Mouse (Mus musculus) hindbrain, embryonic 16.5 days (tissue): Measurements from ENCODE around the gene Adora1. TPM values are rescaled to one million over a fixed set of nuclear protein-coding genes. Genes with fewer than 3 reads are reported as not detected.
A peak's percentile ranks its signal among the peaks of the same experiment; 100 is the strongest.

Experiments used
- ATAC-seq: fragments of 200-750 bp; cut with Nextera tagmentation; 2 replicates; pipeline ENCODE4 v1.8.0; 2017; ENCODE audit warnings: moderate TSS enrichment, moderate library complexity
- H3K27ac ChIP-seq: fragments of 300-500 bp; sonication (generic); 2 replicates; pipeline ENCODE4 v1.5.1; 2014; ENCODE audit warnings: low read depth, mild to moderate bottlenecking, control low read depth, low read length, moderate library complexity
- H3K27me3 ChIP-seq: fragments of 300-500 bp; sonication (generic); replicated peaks from 2 replicates; pipeline ENCODE4 v1.6.1; 2014; ENCODE audit warnings: low read length; ENCODE audit not compliant: control insufficient read depth, insufficient read depth
- H3K36me3 ChIP-seq: fragments of 300-500 bp; sonication (generic); 2 replicates; pipeline ENCODE4 v1.6.1; 2014; ENCODE audit warnings: mild to moderate bottlenecking, low read length, moderate library complexity, mixed read lengths; ENCODE audit not compliant: control insufficient read depth, insufficient read depth
- H3K4me1 ChIP-seq: fragments of 300-500 bp; sonication (generic); 2 replicates; pipeline ENCODE4 v1.6.1; 2014; ENCODE audit warnings: low read depth, low read length; ENCODE audit not compliant: control insufficient read depth, insufficient read depth
- H3K4me2 ChIP-seq: fragments of 300-500 bp; sonication (generic); 2 replicates; pipeline ENCODE4 v1.6.1; 2014; ENCODE audit warnings: mild to moderate bottlenecking, low read length, control low read depth, moderate library complexity
- H3K4me3 ChIP-seq: fragments of 300-500 bp; sonication (generic); 2 replicates; pipeline ENCODE4 v1.5.1; 2014; ENCODE audit warnings: mild to moderate bottlenecking, low read length, control low read depth, moderate library complexity
- H3K9ac ChIP-seq: fragments of 300-500 bp; sonication (generic); 2 replicates; pipeline ENCODE4 v1.6.1; 2014; ENCODE audit warnings: low read depth, mild to moderate bottlenecking, control low read depth, low read length, moderate library complexity
- H3K9me3 ChIP-seq: fragments of 300-500 bp; sonication (generic); 2 replicates; pipeline ENCODE4 v1.6.1; 2014; ENCODE audit warnings: mild to moderate bottlenecking, low read length, moderate library complexity; ENCODE audit not compliant: control insufficient read depth
- WGBS: fragments of 180-500 bp; shearing (Covaris S2); extraction: QIAGEN DNeasy Blood & Tissue Kit; methylation state at CpG from one replicate; pipeline ENCODE4 v1.1.7; 2014; 5-methylcytosine and 5-hydroxymethylcytosine counted together
- polyA plus RNA-seq: library from polyadenylated mRNA; unstranded; fragments of >200 nt; fragmentation: Nextera tagmentation; extraction: Ambion mirVana; gene quantifications from 2 replicates; pipeline ENCODE4 v1.2.1, GENCODE M21; 2015

Adora1 gene
- polyA plus RNA-seq, 1 experiment from 2014 or later, result 35.9 TPM

GRCm38 (mm10) chr1:134215059-134215458, 20.2 kb downstream of the Adora1 start:
- Histone ChIP-seq H3K36me3 (no peaks in the 10 kb centered on the region), H3K9ac (no peak overlapping the region), H3K4me3 (no peak overlapping the region), H3K4me1 (peaks cover 11% of the 10 kb centered on the region), H3K27me3 (no peaks in the 10 kb centered on the region), H3K4me2 (no peak overlapping the region), H3K9me3 (no peaks in the 10 kb centered on the region), H3K27ac (no peak overlapping the region)
- WGBS, result 49% methylated on average over 7 of the region's 7 CpGs
- ATAC-seq, result no peak

- WGBS, result 72% methylated on average over 7 of the region's 7 CpGs
- peak; percentile 43; the same call in 1 of the 2 replicates for ATAC-seq
- no peak overlapping the region for H3K27ac ChIP-seq
Measured at GRCm38 (mm10) chr1:134213405-134213804, 21.8 kb downstream of the Adora1 start.

GRCm38 (mm10) chr1:134212351-134212750, 22.9 kb downstream of the Adora1 start:
- WGBS, result 78% methylated on average over 5 of the region's 6 CpGs
- H3K4me1 ChIP-seq, result peaks cover 11% of the 10 kb centered on the region
- no peak overlapping the region for H3K27ac ChIP-seq
- no peak overlapping the region for H3K9ac ChIP-seq
- H3K27me3 ChIP-seq, result no peaks in the 10 kb centered on the region
- no peak overlapping the region for H3K4me2 ChIP-seq
- ATAC-seq, result no peak
- H3K4me3 ChIP-seq, result no peak overlapping the region
- no peaks in the 10 kb centered on the region for H3K36me3 ChIP-seq
- H3K9me3 ChIP-seq, result no peaks in the 10 kb centered on the region

More at GRCm38 (mm10) chr1:134213405-134213804, 21.8 kb downstream of the Adora1 start:
- Histone ChIP-seq H3K9me3 (no peaks in the 10 kb centered on the region), H3K9ac (no peak overlapping the region), H3K4me2 (no peak overlapping the region), H3K4me1 (peaks cover 11% of the 10 kb centered on the region), H3K4me3 (no peak overlapping the region), H3K27me3 (no peaks in the 10 kb centered on the region), H3K36me3 (no peaks in the 10 kb centered on the region)

GRCm38 (mm10) chr1:134211631-134212030, 23.6 kb downstream of the Adora1 start:
- Histone ChIP-seq H3K36me3 (no peaks in the 10 kb centered on the region), H3K9me3 (no peaks in the 10 kb centered on the region), H3K4me3 (no peak overlapping the region), H3K9ac (no peak overlapping the region), H3K27me3 (no peaks in the 10 kb centered on the region), H3K4me1 (peaks cover 10% of the 10 kb centered on the region), H3K4me2 (no peak overlapping the region), H3K27ac (no peak overlapping the region)
- ATAC-seq, result no peak
- WGBS, result 12% methylated on average over 2 of the region's 2 CpGs

- H3K4me3 ChIP-seq, result no peak overlapping the region
- H3K4me1 ChIP-seq, result peaks cover 5% of the 10 kb centered on the region
- H3K27ac ChIP-seq, result no peak overlapping the region
- ATAC-seq, result no peak
- WGBS, result 80% methylated on average over 6 of the region's 6 CpGs
- no peaks in the 10 kb centered on the region for H3K27me3 ChIP-seq
- no peaks in the 10 kb centered on the region for H3K36me3 ChIP-seq
- H3K9ac ChIP-seq, result no peak overlapping the region
- H3K9me3 ChIP-seq, result no peaks in the 10 kb centered on the region
- H3K4me2 ChIP-seq, result no peak overlapping the region
Measured at GRCm38 (mm10) chr1:134211043-134211442, 24.2 kb downstream of the Adora1 start.

GRCm38 (mm10) chr1:134210179-134210755, 25.0 kb downstream of the Adora1 start:
- H3K4me1 ChIP-seq, result no peaks in the 10 kb centered on the region; the same call in 1 of the 2 replicates
- no peak for ATAC-seq
- H3K27ac ChIP-seq, result no peak overlapping the region
- no peak overlapping the region for H3K4me3 ChIP-seq
- no peak overlapping the region for H3K4me2 ChIP-seq
- H3K36me3 ChIP-seq, result no peaks in the 10 kb centered on the region
- no peaks in the 10 kb centered on the region for H3K9me3 ChIP-seq
- 58% methylated on average over 6 of the region's 6 CpGs for WGBS
- H3K27me3 ChIP-seq, result no peaks in the 10 kb centered on the region
- H3K9ac ChIP-seq, result no peak overlapping the region

GRCm38 (mm10) chr1:134206085-134206484, 29.1 kb downstream of the Adora1 start:
- Histone ChIP-seq H3K9ac (no peak overlapping the region), H3K27me3 (no peaks in the 10 kb centered on the region), H3K36me3 (no peaks in the 10 kb centered on the region), H3K4me2 (no peak overlapping the region), H3K4me3 (no peak overlapping the region), H3K9me3 (no peaks in the 10 kb centered on the region), H3K4me1 (no peaks in the 10 kb centered on the region; the same call in 1 of the 2 replicates), H3K27ac (no peak overlapping the region)
- 57% methylated on average over 5 of the region's 5 CpGs for WGBS
- no peak for ATAC-seq

- Histone ChIP-seq H3K9me3 (no peaks in the 10 kb centered on the region), H3K4me3 (no peak overlapping the region), H3K4me1 (no peaks in the 10 kb centered on the region; the same call in 1 of the 2 replicates), H3K27ac (no peak overlapping the region), H3K27me3 (no peaks in the 10 kb centered on the region), H3K36me3 (no peaks in the 10 kb centered on the region), H3K4me2 (no peak overlapping the region), H3K9ac (no peak overlapping the region)
- 52% methylated on average over 9 of the region's 9 CpGs for WGBS
- ATAC-seq, result peak; percentile 55; the same call in 1 of the 2 replicates
Measured at GRCm38 (mm10) chr1:134205296-134206018, 29.8 kb downstream of the Adora1 start.

GRCm38 (mm10) chr1:134204230-134204629, 31.0 kb downstream of the Adora1 start:
- H3K27ac ChIP-seq, result no peak overlapping the region
- ATAC-seq, result no peak
- H3K4me2 ChIP-seq, result no peak overlapping the region
- no peak overlapping the region for H3K9ac ChIP-seq
- no peaks in the 10 kb centered on the region; the same call in 1 of the 2 replicates for H3K4me1 ChIP-seq
- H3K27me3 ChIP-seq, result no peaks in the 10 kb centered on the region
- WGBS, result 89% methylated on average over 13 of the region's 13 CpGs
- no peaks in the 10 kb centered on the region for H3K9me3 ChIP-seq
- no peak overlapping the region for H3K4me3 ChIP-seq
- no peaks in the 10 kb centered on the region for H3K36me3 ChIP-seq
